Mouse (Mus musculus) embryonic fibroblast, embryonic 13.5 days (primary cell): ENCODE data around the gene Cldn7. TPM values are rescaled to one million over a fixed set of nuclear protein-coding genes. Genes with fewer than 3 reads are reported as not detected.
"Not testable (repeated sequence)": the region's sequence is repeated elsewhere in the genome, so short reads cannot be mapped to it uniquely, and the experiment has no call there.

Source experiments
- H3K27ac ChIP-seq: 2 replicates; pipeline ENCODE4 v1.5.1; 2012; ENCODE audit warnings: low read length, control low read depth, inconsistent platforms; ENCODE audit not compliant: insufficient read depth
- H3K4me1 ChIP-seq: 2 replicates; pipeline ENCODE4 v1.6.1; 2011; ENCODE audit warnings: low read length; ENCODE audit not compliant: control insufficient read depth, insufficient read depth
- H3K4me3 ChIP-seq: 2 replicates; pipeline ENCODE4 v1.5.1; 2011; ENCODE audit warnings: mild to moderate bottlenecking, control low read depth, low read length; ENCODE audit not compliant: insufficient read depth
- CTCF ChIP-seq: IDR thresholded peaks from 2 replicates; pipeline ENCODE4 v1.5.1; 2011; ENCODE audit warnings: mild to moderate bottlenecking, control low read depth, low read length, moderate library complexity, borderline replicate concordance; ENCODE audit not compliant: insufficient read depth
- POLR2A ChIP-seq: IDR thresholded peaks from 2 replicates; pipeline ENCODE4 v1.6.1; 2011; ENCODE audit warnings: low read depth, mild to moderate bottlenecking, control low read depth, low read length, moderate library complexity
- polyA plus RNA-seq: library from polyadenylated mRNA; stranded (reverse); fragments of >200 nt; gene quantifications from 2 replicates; pipeline ENCODE4 v1.2.4, GENCODE M21; 2011; ENCODE audit warnings: low read depth; ENCODE audit not compliant: missing spikeins, insufficient read length

Gene Cldn7
- polyA plus RNA-seq, 1 experiment, result not detected

DNA sequence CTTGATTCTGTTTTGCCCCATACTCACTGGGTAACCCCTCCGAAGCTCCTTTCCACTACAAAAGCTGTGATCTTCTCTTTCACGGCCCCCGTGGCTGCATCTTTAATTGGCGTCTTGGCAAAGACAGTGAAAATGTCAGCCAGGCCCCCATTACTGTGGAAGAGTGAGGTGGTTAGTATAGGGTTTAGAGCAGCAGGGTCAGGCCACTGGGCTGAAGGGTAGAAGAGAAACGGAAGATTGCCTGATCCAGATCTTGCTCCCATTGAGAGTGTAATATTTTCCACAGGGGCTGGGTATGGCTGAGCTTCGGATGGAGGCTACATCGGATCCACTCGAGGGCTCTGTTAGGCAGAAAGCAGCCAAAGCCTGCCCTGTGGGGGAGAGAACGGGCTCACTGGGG is 48.4 kb downstream of the Cldn7 start:
- Histone ChIP-seq H3K4me1 (0 out of 2 replicates have a peak, but pooled peaks cover 7% of the 10 kb centered on the region), H3K4me3 (no peak overlapping the region), H3K27ac (no peak overlapping the region)
- no peak for TF ChIP-seq CTCF
- TF ChIP-seq POLR2A, result no peak

- Histone ChIP-seq H3K4me3 (no peak overlapping the region), H3K27ac (no peak overlapping the region), H3K4me1 (0 out of 2 replicates have a peak, but pooled peaks cover 7% of the 10 kb centered on the region)
- TF ChIP-seq POLR2A (no peak), CTCF (no peak)
Measured at GRCm38 (mm10) chr11:70013408-70013807, 48.8 kb downstream of the Cldn7 start.

GRCm38 (mm10) chr11:70014051-70014450 is 49.5 kb downstream of the Cldn7 start:
- no peak overlapping the region for H3K4me3 ChIP-seq
- H3K4me1 ChIP-seq, result 0 out of 2 replicates have a peak, but pooled peaks cover 7% of the 10 kb centered on the region
- TF ChIP-seq CTCF, result no peak
- no peak overlapping the region for H3K27ac ChIP-seq

GRCm38 (mm10) chr11:70014880-70015558 is 50.4 kb downstream of the Cldn7 start, which contains the start of gene Acadvl:
TSS of gene Acadvl (minus strand) at chr11:70015411.
- Histone ChIP-seq H3K4me1 (0 out of 2 replicates have a peak, but pooled peaks cover 7% of the 10 kb centered on the region), H3K4me3 (peak within 1 kb of the TSS; percentile 54), H3K27ac (peak within 1 kb of the TSS; percentile 5; the same call in 1 of the 2 replicates)
- peak; percentile 89 for TF ChIP-seq POLR2A
- no peak for TF ChIP-seq CTCF

DNA sequence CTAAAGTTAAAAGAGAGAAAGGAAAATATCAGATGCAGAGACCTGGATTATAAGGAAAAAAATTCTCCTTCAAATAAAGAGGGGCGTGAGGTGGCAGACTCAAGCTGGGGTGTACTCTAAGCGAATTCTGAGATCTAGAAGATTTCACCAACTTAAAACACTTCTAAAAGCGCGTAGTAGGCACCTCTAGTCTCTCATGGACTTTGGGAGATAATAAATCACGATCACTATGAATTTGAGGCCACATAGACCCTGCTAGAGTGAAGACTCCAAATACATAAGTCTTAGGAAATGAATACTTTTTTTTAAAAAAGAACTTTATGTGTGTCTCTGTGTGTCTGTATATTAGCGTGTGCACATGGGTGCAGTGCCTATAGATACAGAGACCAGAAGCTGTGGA is 51.1 kb downstream of the Cldn7 start:
- peaks cover 10% of the 10 kb centered on the region; the same call in 1 of the 2 replicates for H3K4me1 ChIP-seq
- TF ChIP-seq CTCF (no peak), POLR2A (no peak)
- no peak overlapping the region for H3K4me3 ChIP-seq
- H3K27ac ChIP-seq, result no peak overlapping the region

GRCm38 (mm10) chr11:70016177-70016576 is 51.6 kb downstream of the Cldn7 start:
- not testable (repeated sequence) for H3K4me3 ChIP-seq, H3K27ac ChIP-seq
- peaks cover 10% of the 10 kb centered on the region; the same call in 1 of the 2 replicates for H3K4me1 ChIP-seq

DNA sequence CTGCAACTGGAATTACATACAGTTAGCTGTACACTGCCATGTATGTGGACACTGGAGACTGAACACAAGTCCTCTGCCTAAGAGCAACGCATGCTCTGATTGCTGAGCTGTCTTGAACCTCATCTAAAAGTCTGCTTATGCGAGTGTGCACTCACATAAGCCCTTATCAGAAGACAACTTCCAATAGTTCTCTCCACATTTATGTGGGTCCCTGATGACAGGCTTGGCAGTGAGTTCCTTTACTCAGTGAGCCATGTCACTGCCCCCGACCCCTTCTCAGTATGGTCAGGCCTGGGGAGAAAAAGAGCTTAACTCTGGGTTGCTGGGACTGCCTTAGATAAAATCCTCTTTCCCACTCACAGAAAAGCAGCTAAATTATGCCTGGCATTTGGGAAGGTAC is 52.1 kb downstream of the Cldn7 start, which contains the start of gene Dlg4:
Gene Dlg4 (plus strand): TSS at position 274 of the 400 bp plus-strand sequence.
- H3K4me1 ChIP-seq, result peaks cover 10% of the 10 kb centered on the region; the same call in 1 of the 2 replicates
- no peak within 1 kb of the TSS for H3K4me3 ChIP-seq
- TF ChIP-seq POLR2A, result no peak
- no peak for TF ChIP-seq CTCF
- H3K27ac ChIP-seq, result no peak within 1 kb of the TSS

DNA sequence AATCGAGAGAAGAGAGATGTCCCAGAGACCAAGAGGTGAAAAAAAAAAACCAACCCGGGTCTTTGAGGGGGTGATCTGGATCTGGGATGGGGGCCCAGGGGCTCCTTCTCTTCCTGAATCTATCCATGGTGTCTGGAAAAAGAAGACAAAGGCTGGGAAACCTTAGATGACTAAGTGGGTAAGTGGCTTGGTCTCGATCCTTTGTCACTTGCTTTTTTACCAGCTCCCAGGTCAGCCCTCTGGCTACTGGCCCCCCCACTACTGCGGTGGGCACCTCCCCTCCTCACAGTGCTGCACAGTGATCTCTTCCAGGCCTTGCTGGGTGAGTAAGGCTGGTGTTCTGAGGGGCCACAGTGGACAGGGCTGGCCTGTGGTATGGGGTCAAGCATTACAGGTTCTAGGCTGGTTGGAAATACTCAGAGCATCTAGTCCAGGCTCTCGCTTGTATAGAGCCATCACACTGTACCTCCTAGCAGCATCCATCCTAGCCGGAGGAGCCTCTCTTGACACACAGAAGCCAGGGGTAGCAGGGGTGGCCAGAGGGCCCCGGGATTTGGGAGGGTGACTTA is 52.7 kb downstream of the Cldn7 start:
- H3K4me3 ChIP-seq, result no peak overlapping the region
- no peak overlapping the region for H3K27ac ChIP-seq
- no peak for TF ChIP-seq CTCF
- TF ChIP-seq POLR2A, result no peak
- peaks cover 10% of the 10 kb centered on the region; the same call in 1 of the 2 replicates for H3K4me1 ChIP-seq

Other genes starting within 250 kb of the Cldn7 start
- 82.6 and 90.9 TPM in 2 replicates for gene Polr2a, start 206.1 kb upstream of the Cldn7 start, polyA plus RNA-seq
- gene Slc35g3, start 202.8 kb upstream of the Cldn7 start, polyA plus RNA-seq, result not detected in 2 replicates
- gene Zbtb4, start 198.9 kb upstream of the Cldn7 start, polyA plus RNA-seq, result 22.6 and 28.5 TPM in 2 replicates
- gene Chrnb1, start 168.8 kb upstream of the Cldn7 start, polyA plus RNA-seq, result 4.6 and 7.2 TPM in 2 replicates
- 1.1 and 2.5 TPM in 2 replicates for gene Fgf11, start 162.9 kb upstream of the Cldn7 start, polyA plus RNA-seq
- not detected in 2 replicates for gene Tmem102, start 159.2 kb upstream of the Cldn7 start, polyA plus RNA-seq
- not detected in 2 replicates for gene Gm39566, start 149.5 kb upstream of the Cldn7 start, polyA plus RNA-seq
- not detected in 2 replicates for gene Spem2, start 146.3 kb upstream of the Cldn7 start, polyA plus RNA-seq
- not detected in 2 replicates for gene Spem1, start 142.6 kb upstream of the Cldn7 start, polyA plus RNA-seq
- 33.8 and 42.0 TPM in 2 replicates for gene Nlgn2, start 127.0 kb upstream of the Cldn7 start, polyA plus RNA-seq
- gene Tmem256, start 126.3 kb upstream of the Cldn7 start, polyA plus RNA-seq, result 72.1 and 94.8 TPM in 2 replicates
- gene Plscr3, start 118.4 kb upstream of the Cldn7 start, polyA plus RNA-seq, result 120 and 128 TPM in 2 replicates
- gene Tnk1, start 106.0 kb upstream of the Cldn7 start, polyA plus RNA-seq, result not detected in 2 replicates
- not detected in 2 replicates for gene Tmem95, start 86.8 kb upstream of the Cldn7 start, polyA plus RNA-seq
- gene Kctd11, start 83.4 kb upstream of the Cldn7 start, polyA plus RNA-seq, result 20.7 and 26.0 TPM in 2 replicates
- gene Acap1, start 69.2 kb upstream of the Cldn7 start, polyA plus RNA-seq, result not detected in 2 replicates
- 3.5 and 4.9 TPM in 2 replicates for gene 2810408A11Rik, start 63.8 kb upstream of the Cldn7 start, polyA plus RNA-seq
- gene Neurl4, start 63.7 kb upstream of the Cldn7 start, polyA plus RNA-seq, result 30.8 and 31.8 TPM in 2 replicates
- gene Gps2, start 50.9 kb upstream of the Cldn7 start, polyA plus RNA-seq, result 24.1 and 27.8 TPM in 2 replicates
- 725 and 764 TPM in 2 replicates for gene Eif5a, start 42.8 kb upstream of the Cldn7 start, polyA plus RNA-seq
- gene Ybx2, start 29.0 kb upstream of the Cldn7 start, polyA plus RNA-seq, result not detected in 2 replicates
- gene Slc2a4, start 16.6 kb upstream of the Cldn7 start, polyA plus RNA-seq, result 2.3 and 2.7 TPM in 2 replicates
- gene Ctdnep1, start 16.4 kb downstream of the Cldn7 start, polyA plus RNA-seq, result 140 and 171 TPM in 2 replicates
- gene Elp5, start 17.7 kb downstream of the Cldn7 start, polyA plus RNA-seq, result 68.8 and 86.1 TPM in 2 replicates
- gene Gabarap, start 26.4 kb downstream of the Cldn7 start, polyA plus RNA-seq, result 639 and 646 TPM in 2 replicates
- gene Phf23, start 31.0 kb downstream of the Cldn7 start, polyA plus RNA-seq, result 78.6 and 89.1 TPM in 2 replicates
- gene Dvl2, start 35.8 kb downstream of the Cldn7 start, polyA plus RNA-seq, result 27.7 and 32.1 TPM in 2 replicates
- 47.4 and 57.9 TPM in 2 replicates for gene Acadvl, start 50.6 kb downstream of the Cldn7 start, polyA plus RNA-seq
- 69.8 and 77.7 TPM in 2 replicates for gene Dlg4, start 52.2 kb downstream of the Cldn7 start, polyA plus RNA-seq
- 0.52 and 0.60 TPM in 2 replicates for gene Asgr1, start 89.3 kb downstream of the Cldn7 start, polyA plus RNA-seq
- not detected in 2 replicates for gene Asgr2, start 127.9 kb downstream of the Cldn7 start, polyA plus RNA-seq
- not detected in 2 replicates for gene Mgl2, start 165.6 kb downstream of the Cldn7 start, polyA plus RNA-seq
- not detected in 2 replicates for gene Clec10a, start 191.4 kb downstream of the Cldn7 start, polyA plus RNA-seq
- gene Slc16a11, start 248.0 kb downstream of the Cldn7 start, polyA plus RNA-seq, result 2.2 and 4.7 TPM in 2 replicates